Mouse (Mus musculus): ENCODE data around the gene Gfod1. TPM values are rescaled to one million over a fixed set of nuclear protein-coding genes. Genes with fewer than 3 reads are reported as not detected.

Gfod1 gene
- total RNA-seq, 1 experiment, result 4.8 TPM

DNA sequence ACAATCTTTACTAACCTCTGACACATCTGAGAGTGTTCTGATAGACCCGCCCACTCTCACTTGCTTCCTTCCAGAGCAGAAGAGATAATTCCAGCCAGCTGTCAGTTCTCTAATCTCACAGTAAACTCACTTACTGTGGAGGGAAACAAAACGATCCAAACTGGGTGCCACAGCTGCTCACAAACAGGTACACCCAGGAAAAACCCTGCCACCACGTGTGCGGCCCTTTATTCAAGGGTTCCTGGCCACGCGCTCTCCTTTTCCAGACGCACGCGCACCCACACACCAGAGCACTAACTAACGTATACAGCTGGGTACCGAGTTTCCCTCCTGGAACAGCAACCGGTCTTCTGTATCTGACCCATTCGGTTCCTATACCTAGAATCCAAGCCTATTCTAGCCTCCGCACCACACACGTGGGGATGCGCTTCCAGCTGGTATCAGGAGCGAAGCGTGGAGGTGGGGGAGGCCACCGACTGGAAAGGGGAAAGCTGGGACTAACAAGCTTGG lies 1.3 kb downstream of the Gfod1 start:
- DNase-seq (ENCODE audit: low read depth, low spot score), result no peak
- no peak overlapping the region for H3K27ac ChIP-seq (ENCODE audit: insufficient read depth, low read depth, low read length, poor library complexity, severe bottlenecking)
- peaks cover 12 to 23% of the 10 kb centered on the region in 2 experiments for H3K4me1 ChIP-seq (ENCODE audit: control insufficient read depth in 2 of 2, insufficient read depth in 2 of 2, low read length in 2 of 2, poor library complexity in 1 of 2)
- no peaks in the 10 kb centered on the region for H3K9me3 ChIP-seq (ENCODE audit: control insufficient read depth, insufficient read depth, low read depth, low read length)
- TF ChIP-seq ZNF384 (IDR thresholded peaks at IDR 0.05; ENCODE audit: low read depth, low read length), result no peak
- TF ChIP-seq CHD2 (IDR thresholded peaks at IDR 0.05; ENCODE audit: low read depth, low read length), result no peak
- no peak for TF ChIP-seq MAFK (IDR thresholded peaks at IDR 0.05; ENCODE audit: insufficient read depth, low read depth, low read length)
- TF ChIP-seq ZC3H11A (IDR thresholded peaks at IDR 0.05; ENCODE audit: borderline replicate concordance, low read depth, low read length), result no peak
- no peak for TF ChIP-seq HCFC1 (IDR thresholded peaks at IDR 0.05; ENCODE audit: borderline replicate concordance, insufficient read depth, low read length)
- H3K9ac ChIP-seq (ENCODE audit: insufficient read depth, low read depth, low read length, poor library complexity, severe bottlenecking), result peak overlapping the region; percentile 72; the same call in 1 of the 2 replicates
- peak overlapping the region; percentile 76 for H3K4me3 ChIP-seq (ENCODE audit: insufficient read depth in 1 of 2, low read depth in 1 of 2, low read length in 2 of 2, poor library complexity in 1 of 2, severe bottlenecking in 1 of 2)
- H3K36me3 ChIP-seq (ENCODE audit: control insufficient read depth, insufficient read depth, low read length, poor library complexity, severe bottlenecking), result no peaks in the 10 kb centered on the region
- in situ Hi-C loops (cut with MboI; ENCODE audit: low sequenced_read_pairs in 2 of 2, unreplicated experiment in 2 of 2), result no loop called here

DNA sequence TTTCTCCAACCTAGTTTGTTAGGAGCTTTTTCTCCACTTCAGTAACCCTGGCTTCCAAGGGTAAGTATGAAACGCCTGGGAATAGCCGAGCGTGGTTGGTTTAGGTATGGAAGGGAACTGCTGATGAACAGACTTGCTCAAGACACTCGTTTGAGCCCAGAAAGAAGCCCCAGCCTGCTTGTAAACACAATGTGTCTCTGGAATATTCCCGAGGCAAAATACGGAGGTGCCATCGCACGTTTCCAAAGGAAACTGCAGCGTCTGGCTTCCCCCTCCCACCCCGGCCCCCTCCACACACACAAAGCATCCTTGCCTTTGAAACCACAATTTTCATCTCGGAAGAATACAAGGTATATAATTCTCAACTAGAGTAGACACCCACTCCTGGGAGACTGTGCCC lies 1.7 kb downstream of the Gfod1 start:
- H3K4me3 ChIP-seq (ENCODE audit: insufficient read depth in 1 of 2, low read depth in 1 of 2, low read length in 2 of 2, poor library complexity in 1 of 2, severe bottlenecking in 1 of 2), result peak overlapping the region; percentile 76; a peak in 3 of 4 replicates
- peak overlapping the region; percentile 34; the same call in 1 of the 2 replicates for H3K9ac ChIP-seq (ENCODE audit: insufficient read depth, low read depth, low read length, poor library complexity, severe bottlenecking)
- TF ChIP-seq CHD2 (IDR thresholded peaks at IDR 0.05; ENCODE audit: low read depth, low read length), result no peak
- TF ChIP-seq MAFK (IDR thresholded peaks at IDR 0.05; ENCODE audit: insufficient read depth, low read depth, low read length), result no peak
- TF ChIP-seq ZNF384 (IDR thresholded peaks at IDR 0.05; ENCODE audit: low read depth, low read length), result no peak
- TF ChIP-seq HCFC1 (IDR thresholded peaks at IDR 0.05; ENCODE audit: borderline replicate concordance, insufficient read depth, low read length), result no peak
- TF ChIP-seq ZC3H11A (IDR thresholded peaks at IDR 0.05; ENCODE audit: borderline replicate concordance, low read depth, low read length), result no peak
- H3K27ac ChIP-seq (ENCODE audit: insufficient read depth, low read depth, low read length, poor library complexity, severe bottlenecking), result no peak overlapping the region
- H3K36me3 ChIP-seq (ENCODE audit: control insufficient read depth, insufficient read depth, low read length, poor library complexity, severe bottlenecking), result no peaks in the 10 kb centered on the region
- no peaks in the 10 kb centered on the region for H3K9me3 ChIP-seq (ENCODE audit: control insufficient read depth, insufficient read depth, low read depth, low read length)
- in situ Hi-C loops (cut with MboI; ENCODE audit: low sequenced_read_pairs in 2 of 2, unreplicated experiment in 2 of 2), result no loop called here
- DNase-seq (ENCODE audit: low read depth, low spot score), result no peak
- H3K4me1 ChIP-seq (ENCODE audit: control insufficient read depth in 2 of 2, insufficient read depth in 2 of 2, low read length in 2 of 2, poor library complexity in 1 of 2), result peaks cover 12 to 25% of the 10 kb centered on the region in 2 experiments

DNA sequence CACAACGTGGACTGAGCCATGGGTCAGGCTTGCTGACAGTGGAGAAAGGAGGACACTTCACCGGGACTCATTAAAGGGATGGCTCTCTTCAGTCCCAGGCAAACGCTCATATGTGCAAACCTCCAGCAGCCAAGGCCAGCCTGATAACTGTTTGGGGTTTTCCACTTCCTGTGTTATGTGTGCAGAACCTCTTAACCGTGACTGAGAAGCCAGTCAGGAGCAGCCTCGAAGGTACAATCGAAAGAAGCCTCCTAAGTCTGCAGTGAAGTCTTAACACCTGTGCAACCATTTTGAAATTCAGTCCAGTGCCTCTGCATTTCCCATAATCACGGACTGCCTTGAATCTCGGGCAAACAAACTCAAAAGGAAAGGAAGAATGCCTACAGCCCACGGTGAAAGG lies 3.1 kb downstream of the Gfod1 start:
- Histone ChIP-seq H3K9ac (ENCODE audit: insufficient read depth, low read depth, low read length, poor library complexity, severe bottlenecking) (peak overlapping the region; percentile 17; the same call in 1 of the 2 replicates), H3K27ac (ENCODE audit: insufficient read depth, low read depth, low read length, poor library complexity, severe bottlenecking) (no peak overlapping the region), H3K36me3 (ENCODE audit: control insufficient read depth, insufficient read depth, low read length, poor library complexity, severe bottlenecking) (no peaks in the 10 kb centered on the region), H3K4me1 (ENCODE audit: control insufficient read depth in 2 of 2, insufficient read depth in 2 of 2, low read length in 2 of 2, poor library complexity in 1 of 2) (peaks cover 12 to 35% of the 10 kb centered on the region in 2 experiments), H3K4me3 (ENCODE audit: insufficient read depth in 1 of 2, low read depth in 1 of 2, low read length in 2 of 2, poor library complexity in 1 of 2, severe bottlenecking in 1 of 2) (peak overlapping the region in 1 of 2 experiments; percentile 3; a peak in 1 of 4 replicates), H3K9me3 (ENCODE audit: control insufficient read depth, insufficient read depth, low read depth, low read length) (no peaks in the 10 kb centered on the region)
- TF ChIP-seq ZNF384 (IDR thresholded peaks at IDR 0.05; ENCODE audit: low read depth, low read length) (no peak), CHD2 (IDR thresholded peaks at IDR 0.05; ENCODE audit: low read depth, low read length) (no peak), MAFK (IDR thresholded peaks at IDR 0.05; ENCODE audit: insufficient read depth, low read depth, low read length) (no peak), ZC3H11A (IDR thresholded peaks at IDR 0.05; ENCODE audit: borderline replicate concordance, low read depth, low read length) (no peak), HCFC1 (IDR thresholded peaks at IDR 0.05; ENCODE audit: borderline replicate concordance, insufficient read depth, low read length) (no peak)
- in situ Hi-C loops (cut with MboI; ENCODE audit: low sequenced_read_pairs in 2 of 2, unreplicated experiment in 2 of 2), result no loop called here
- no peak for DNase-seq (ENCODE audit: low read depth, low spot score)

DNA sequence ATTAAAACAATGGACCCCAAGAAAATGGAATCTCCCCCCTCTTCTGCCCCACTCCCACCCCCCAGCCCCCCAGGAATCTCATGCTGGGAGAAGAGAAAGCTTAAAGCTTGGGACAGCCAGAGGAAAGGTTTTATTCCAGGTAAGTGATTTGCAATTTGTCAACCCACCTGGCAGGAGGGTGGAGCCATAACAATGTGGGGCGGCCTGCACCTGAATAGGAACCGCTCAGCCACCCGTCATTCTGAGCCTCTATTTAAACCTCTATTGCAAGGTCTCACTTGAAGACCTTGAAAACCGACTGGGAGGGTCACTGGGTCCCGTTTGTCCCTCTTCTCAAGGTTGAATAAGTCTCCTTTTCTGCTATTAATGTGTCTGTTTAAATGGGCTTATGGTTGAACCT lies 3.6 kb downstream of the Gfod1 start:
- no peak overlapping the region for H3K9ac ChIP-seq (ENCODE audit: insufficient read depth, low read depth, low read length, poor library complexity, severe bottlenecking)

More for the DNA sequence above, 3.6 kb downstream of the Gfod1 start:
- no peak for DNase-seq (ENCODE audit: low read depth, low spot score)
- H3K4me1 ChIP-seq (ENCODE audit: control insufficient read depth in 2 of 2, insufficient read depth in 2 of 2, low read length in 2 of 2, poor library complexity in 1 of 2), result peaks cover 12 to 39% of the 10 kb centered on the region in 2 experiments
- H3K36me3 ChIP-seq (ENCODE audit: control insufficient read depth, insufficient read depth, low read length, poor library complexity, severe bottlenecking), result no peaks in the 10 kb centered on the region
- TF ChIP-seq ZC3H11A (IDR thresholded peaks at IDR 0.05; ENCODE audit: borderline replicate concordance, low read depth, low read length) (no peak), HCFC1 (IDR thresholded peaks at IDR 0.05; ENCODE audit: borderline replicate concordance, insufficient read depth, low read length) (no peak), CHD2 (IDR thresholded peaks at IDR 0.05; ENCODE audit: low read depth, low read length) (no peak), MAFK (IDR thresholded peaks at IDR 0.05; ENCODE audit: insufficient read depth, low read depth, low read length) (no peak), ZNF384 (IDR thresholded peaks at IDR 0.05; ENCODE audit: low read depth, low read length) (no peak)
- no peak overlapping the region; a peak in 1 of 4 replicates for H3K4me3 ChIP-seq (ENCODE audit: insufficient read depth in 1 of 2, low read depth in 1 of 2, low read length in 2 of 2, poor library complexity in 1 of 2, severe bottlenecking in 1 of 2)
- no peak overlapping the region; the same call in 1 of the 2 replicates for H3K27ac ChIP-seq (ENCODE audit: insufficient read depth, low read depth, low read length, poor library complexity, severe bottlenecking)
- no peaks in the 10 kb centered on the region for H3K9me3 ChIP-seq (ENCODE audit: control insufficient read depth, insufficient read depth, low read depth, low read length)
- in situ Hi-C loops (cut with MboI; ENCODE audit: low sequenced_read_pairs in 2 of 2, unreplicated experiment in 2 of 2), result no loop called here

Data from ES-E14 (cell line).